Mouse (Mus musculus) CH12.LX (cell line): ENCODE measurements around the gene Sbf2. TPM values are rescaled to one million over a fixed set of nuclear protein-coding genes. Genes with fewer than 3 reads are reported as not detected.

Experiments
- DNase-seq: peaks from one replicate; pipeline ENCODE4 v3.0.0-alpha.2; 2013; ENCODE audit errors: extremely low read depth
- H3K27ac ChIP-seq: 2 replicates; pipeline ENCODE4 v1.5.1; 2012; ENCODE audit warnings: low read depth, mild to moderate bottlenecking, control low read depth, moderate library complexity; ENCODE audit not compliant: insufficient read depth
- H3K27me3 ChIP-seq: replicated peaks from 2 replicates; pipeline ENCODE3; 2012; ENCODE audit warnings: inconsistent platforms
- H3K36me3 ChIP-seq, 2 experiments: replicated peaks in 1 of 2; 2 replicates each; pipeline versions ENCODE3 to v1.6.1; 2012; ENCODE audit warnings: inconsistent platforms in 1 of 2, low read length in 1 of 2, mild to moderate bottlenecking in 1 of 2, mixed read lengths in 1 of 2, moderate library complexity in 1 of 2; ENCODE audit not compliant: control insufficient read depth in 1 of 2, insufficient read depth in 1 of 2
- H3K4me1 ChIP-seq, 2 experiments: 2 replicates each; pipeline ENCODE4 v1.6.1; 2012; ENCODE audit warnings: inconsistent platforms in 1 of 2, moderate library complexity in 1 of 2; ENCODE audit not compliant: insufficient read depth in 2 of 2, control insufficient read depth in 1 of 2
- H3K4me2 ChIP-seq: 2 replicates; pipeline ENCODE4 v1.6.1; 2012; ENCODE audit warnings: low read depth, mild to moderate bottlenecking, control low read depth; ENCODE audit not compliant: poor library complexity, insufficient read depth, severe bottlenecking
- H3K4me3 ChIP-seq, 3 experiments: fragments of 150-350 bp in 1 of 3; sonication (generic) in 1 of 3; replicated peaks in 1 of 3; 2 replicates each; pipeline versions ENCODE3 to v1.5.1; 2011 to 2012; ENCODE audit warnings: low read depth in 2 of 3, low read length in 2 of 3, mild to moderate bottlenecking in 2 of 3, moderate library complexity in 2 of 3, control low read depth in 1 of 3, improper control_type of control experiment in 1 of 3, inconsistent platforms in 1 of 3, mixed read lengths in 1 of 3; ENCODE audit not compliant: poor library complexity in 1 of 3
- H3K79me2 ChIP-seq: replicated peaks from 2 replicates; pipeline ENCODE4 v1.6.1; 2012; ENCODE audit warnings: mild to moderate bottlenecking, moderate library complexity; ENCODE audit not compliant: control insufficient read depth, poor library complexity, insufficient read depth, severe bottlenecking; ENCODE audit errors: extremely low read depth
- H3K9ac ChIP-seq: 2 replicates; pipeline ENCODE4 v1.6.1; 2012; ENCODE audit warnings: low read depth, mild to moderate bottlenecking, control low read depth, moderate library complexity; ENCODE audit not compliant: insufficient read depth
- H3K9me3 ChIP-seq: replicated peaks from 2 replicates; pipeline ENCODE3; 2012; ENCODE audit warnings: low read length, inconsistent platforms, mixed read lengths
- NELFE ChIP-seq: IDR thresholded peaks from 2 replicates; pipeline ENCODE4 v1.6.1; 2011; ENCODE audit warnings: low read depth, low read length, improper control_type of control experiment
- POLR2A ChIP-seq: IDR thresholded peaks from 2 replicates; pipeline ENCODE4 v1.6.1; 2011; ENCODE audit warnings: low read depth, mild to moderate bottlenecking, improper control_type of control experiment, low read length
- dilution Hi-C: fragments of 300-500 bp; cut with MboI; formaldehyde crosslinking; loops from 2 replicates; pipeline ENCODE4 v1.14.3; 2020; ENCODE audit warnings: low sequenced_read_pairs; ENCODE audit not compliant: extremely low pct_unique_long_range_greater_than_20kb, extremely low pct_ligation_motif_present
- in situ Hi-C: fragments of 300-500 bp; cut with MboI; formaldehyde crosslinking; loops from 3 replicates; pipeline ENCODE4 v1.14.3; 2019; ENCODE audit warnings: low sequenced_read_pairs, low pct_ligation_motif_present, low pct_unique_long_range_greater_than_20kb, mixed read lengths
- polyA plus RNA-seq: library from polyadenylated mRNA; unstranded; fragments of >175 nt; gene quantifications from 2 replicates; pipeline ENCODE4 v1.2.1, GENCODE M21; 2012; ENCODE audit warnings: low read depth; ENCODE audit not compliant: insufficient read length
- total RNA-seq, 2 experiments: library from RNA; depleted of rRNA; stranded (reverse); fragments of 300-350 nt in 1 of 2; fragments of >200 nt in 1 of 2; gene quantifications; 2 replicates each; pipeline ENCODE4 v1.2.3; 2012 to 2014

The Sbf2 gene
- total and polyA plus RNA-seq, 3 experiments = 9.5 to 21.5 (median 11.4) TPM

- H3K36me3 ChIP-seq = peaks cover 70 to 91% of the 10 kb centered on the region in 2 experiments
- peak overlapping the region; percentile 75 for H3K27ac ChIP-seq
- no peaks in the 10 kb centered on the region for H3K27me3 ChIP-seq
- H3K4me2 ChIP-seq = no peak overlapping the region
- peaks cover 97% of the 10 kb centered on the region for H3K79me2 ChIP-seq
- peaks cover 40 to 96% of the 10 kb centered on the region in 2 experiments for H3K4me1 ChIP-seq
- TF ChIP-seq POLR2A (peak; percentile 36), NELFE (no peak)
- H3K4me3 ChIP-seq = no peak overlapping the region
- in situ Hi-C loops (no loop called here), dilution Hi-C loops (no loop called here)
- no peak overlapping the region for H3K9ac ChIP-seq
- H3K9me3 ChIP-seq = no peaks in the 10 kb centered on the region
- DNase-seq = no peak
Measured at GRCm38 (mm10) chr7:110258196-110258950, 356.3 kb downstream of the Sbf2 start.

Other genes with a start within 250 kb of the Sbf2 start
- 13.2 and 23.2 TPM in 2 replicates for gene Adm, start 12.7 kb upstream of the Sbf2 start, total RNA-seq (2012; rRNA removed)
- 14.0 and 16.0 TPM in 2 replicates for gene Adm, start 12.7 kb upstream of the Sbf2 start, total RNA-seq (2014; rRNA removed)
- gene Adm, start 12.7 kb upstream of the Sbf2 start, polyA plus RNA-seq = 6.9 and 7.4 TPM in 2 replicates
- 0.04 and 0.08 TPM in 2 replicates for gene Ampd3, start 153.3 kb upstream of the Sbf2 start, total RNA-seq (2012; rRNA removed)
- gene Ampd3, start 153.3 kb upstream of the Sbf2 start, total RNA-seq (2014; rRNA removed) = 0.07 and 0.30 TPM in 2 replicates
- 0.84 and 1.0 TPM in 2 replicates for gene Ampd3, start 153.3 kb upstream of the Sbf2 start, polyA plus RNA-seq
- gene Rnf141, start 229.5 kb upstream of the Sbf2 start, total RNA-seq (2012; rRNA removed) = 17.1 and 18.1 TPM in 2 replicates
- 21.5 and 31.5 TPM in 2 replicates for gene Rnf141, start 229.5 kb upstream of the Sbf2 start, total RNA-seq (2014; rRNA removed)
- gene Rnf141, start 229.5 kb upstream of the Sbf2 start, polyA plus RNA-seq = 16.1 and 18.3 TPM in 2 replicates
- gene Lyve1, start 248.3 kb upstream of the Sbf2 start, total RNA-seq (2012; rRNA removed) = not detected in 2 replicates
- not detected in 2 replicates for gene Lyve1, start 248.3 kb upstream of the Sbf2 start, total RNA-seq (2014; rRNA removed)
- gene Lyve1, start 248.3 kb upstream of the Sbf2 start, polyA plus RNA-seq = not detected in 2 replicates